Mouse (Mus musculus) MEL (cell line): ENCODE measurements around the gene Chrna9.

Experiments used
- BHLHE40 ChIP-seq: IDR thresholded peaks from 2 replicates; pipeline ENCODE4 v1.6.1; 2012; ENCODE audit warnings: low read depth, mild to moderate bottlenecking, inconsistent platforms, low read length, improper control_type of control experiment, borderline replicate concordance
- CHD1 ChIP-seq: IDR thresholded peaks from 2 replicates; pipeline ENCODE4 v1.6.1; 2012; ENCODE audit warnings: low read depth, mild to moderate bottlenecking, inconsistent platforms, low read length, improper control_type of control experiment
- CTCF ChIP-seq, 3 experiments: IDR thresholded peaks in 2 of 3; conservative IDR thresholded peaks in 1 of 3; 2 replicates each; pipeline ENCODE4 v1.5.1; 2011 to 2012; ENCODE audit warnings: low read length in 3 of 3, low read depth in 2 of 3, mild to moderate bottlenecking in 2 of 3, improper control_type of control experiment in 1 of 3, inconsistent platforms in 1 of 3, mixed read lengths in 1 of 3, moderate library complexity in 1 of 3; ENCODE audit not compliant: control insufficient read depth in 1 of 3, insufficient read depth in 1 of 3, poor library complexity in 1 of 3, severe bottlenecking in 1 of 3
- E2F4 ChIP-seq: IDR thresholded peaks from 2 replicates; pipeline ENCODE4 v1.6.1; 2011; ENCODE audit warnings: low read depth, low read length, improper control_type of control experiment, borderline replicate concordance
- MAFK ChIP-seq: IDR thresholded peaks from 2 replicates; pipeline ENCODE4 v1.6.1; 2011; ENCODE audit warnings: low read depth, mild to moderate bottlenecking, low read length, improper control_type of control experiment, borderline replicate concordance
- MAX ChIP-seq: IDR thresholded peaks from 2 replicates; pipeline ENCODE4 v1.6.1; 2011; ENCODE audit warnings: low read length, improper control_type of control experiment
- POLR2A ChIP-seq, 2 experiments: IDR thresholded peaks; 2 replicates each; pipeline ENCODE4 v1.6.1; 2011 to 2012; ENCODE audit warnings: low read length in 2 of 2, mild to moderate bottlenecking in 2 of 2, control low read depth in 1 of 2, improper control_type of control experiment in 1 of 2, low read depth in 1 of 2, moderate library complexity in 1 of 2; ENCODE audit not compliant: control insufficient read depth in 1 of 2, insufficient read depth in 1 of 2, poor library complexity in 1 of 2
- RAD21 ChIP-seq: IDR thresholded peaks from 2 replicates; pipeline ENCODE4 v1.6.1; 2011; ENCODE audit warnings: mild to moderate bottlenecking, low read depth, low read length, improper control_type of control experiment
- TAL1 ChIP-seq: IDR thresholded peaks from 2 replicates; pipeline ENCODE4 v1.6.1; 2012; ENCODE audit warnings: mild to moderate bottlenecking, inconsistent platforms, low read length, moderate library complexity, mixed read lengths
- ZKSCAN1 ChIP-seq: IDR thresholded peaks from 2 replicates; pipeline ENCODE4 v1.6.1; 2012; ENCODE audit warnings: low read depth, mild to moderate bottlenecking, inconsistent platforms, low read length, improper control_type of control experiment, moderate library complexity

DNA sequence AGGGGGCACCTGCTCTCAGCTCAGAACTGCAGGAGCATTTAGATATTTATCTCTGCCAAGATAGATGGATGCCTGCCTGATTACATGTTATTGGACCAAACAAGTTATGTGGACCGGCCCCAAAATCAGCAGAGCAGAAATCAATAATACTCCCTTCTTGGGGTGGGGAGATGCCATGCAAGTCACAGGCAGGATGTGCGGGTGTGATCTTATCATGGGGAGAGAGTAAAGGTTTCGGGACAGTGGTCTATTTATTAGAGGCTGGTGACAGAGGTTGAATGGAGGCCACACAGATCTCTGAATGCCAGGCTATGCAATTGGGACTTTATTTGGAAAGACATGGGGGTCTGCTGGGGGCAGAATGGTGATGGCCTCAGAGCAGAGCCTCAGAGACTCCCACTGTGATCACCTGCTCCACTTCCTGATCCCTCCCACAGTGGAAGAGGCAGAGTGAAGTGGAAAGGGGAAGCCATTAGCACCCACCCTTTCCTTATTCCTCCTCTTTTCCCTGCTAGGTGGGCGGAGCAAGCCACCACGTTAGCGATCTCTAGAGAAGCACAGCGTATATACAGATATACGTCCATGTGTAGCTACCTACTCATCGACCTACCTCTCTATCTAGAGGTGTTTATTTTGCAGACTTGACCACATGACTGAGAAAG is 13.1 kb upstream of the Chrna9 start:
- TF ChIP-seq MAFK (no peak), BHLHE40 (no peak), CHD1 (no peak), POLR2A (IDR thresholded peaks at IDR 0.05; ENCODE audit: control insufficient read depth in 1 of 2, insufficient read depth in 1 of 2, low read depth in 1 of 2, low read length in 2 of 2, poor library complexity in 1 of 2) (no peak), MAX (no peak), CTCF (IDR thresholded peaks at IDR 0.05 in 2 of 3, conservative IDR thresholded peaks at IDR 0.05 in 1 of 3; ENCODE audit: control insufficient read depth in 1 of 3, insufficient read depth in 1 of 3, low read depth in 2 of 3, low read length in 3 of 3, poor library complexity in 1 of 3, severe bottlenecking in 1 of 3) (no peak), TAL1 (no peak), ZKSCAN1 (no peak), E2F4 (no peak), RAD21 (no peak)
